Mouse (Mus musculus) heart, adult 2 months (tissue): Measurements from ENCODE around the gene Ift122. TPM values are rescaled to one million over a fixed set of nuclear protein-coding genes. Genes with fewer than 3 reads are reported as not detected.

Source experiments
- DNase-seq, 2 experiments: peaks; one replicate each; pipeline ENCODE4 v3.0.0; 2021
- H3K27ac ChIP-seq: fragments of 200-600 bp; 2 replicates; pipeline ENCODE4 v1.8.1; 2022
- H3K27me3 ChIP-seq: fragments of 200-500 bp; 2 replicates; pipeline ENCODE4 v1.6.1; 2012; ENCODE audit warnings: mild to moderate bottlenecking, low read length, inconsistent platforms, mixed read lengths; ENCODE audit not compliant: control insufficient read depth, insufficient read depth
- H3K36me3 ChIP-seq: fragments of 200-500 bp; 2 replicates; pipeline ENCODE4 v1.6.1; 2012; ENCODE audit warnings: low read length, inconsistent platforms; ENCODE audit not compliant: control insufficient read depth, insufficient read depth
- H3K4me1 ChIP-seq: fragments of 200-500 bp; 2 replicates; pipeline ENCODE4 v1.6.1; 2011; ENCODE audit warnings: low read length; ENCODE audit not compliant: control insufficient read depth, insufficient read depth
- H3K4me3 ChIP-seq: fragments of 200-600 bp; 2 replicates; pipeline ENCODE4 v1.8.1; 2022
- H3K79me2 ChIP-seq: fragments of 200-500 bp; replicated peaks from 2 replicates; pipeline ENCODE4 v1.6.1; 2012; ENCODE audit warnings: mild to moderate bottlenecking, inconsistent platforms, low read length, moderate library complexity, mixed read lengths; ENCODE audit not compliant: control insufficient read depth, insufficient read depth
- H3K9ac ChIP-seq: fragments of 200-500 bp; 2 replicates; pipeline ENCODE4 v1.6.1; 2012; ENCODE audit warnings: low read depth, mild to moderate bottlenecking, control low read depth, inconsistent platforms, low read length, mixed read lengths
- CTCF ChIP-seq: fragments of 200-600 bp; IDR thresholded peaks from 2 replicates; pipeline ENCODE4 v1.8.1; 2022; ENCODE audit warnings: antibody characterized with exemption, mild to moderate bottlenecking, moderate library complexity
- EP300 ChIP-seq: fragments of 200-500 bp; IDR thresholded peaks from 2 replicates; pipeline ENCODE4 v1.6.1; 2011; ENCODE audit warnings: low read depth, low read length, control low read depth; ENCODE audit not compliant: insufficient read depth
- POLR2A ChIP-seq: fragments of 200-500 bp; IDR thresholded peaks from 2 replicates; pipeline ENCODE4 v1.6.1; 2011; ENCODE audit warnings: mild to moderate bottlenecking, low read depth, low read length, control low read depth; ENCODE audit not compliant: insufficient read depth
- WGBS: fragments of 180-500 bp; shearing (Covaris S2); methylation state at CpG from one replicate; pipeline ENCODE4 v1.1.7; 2018; 5-methylcytosine and 5-hydroxymethylcytosine counted together
- intact Hi-C: fragments of 180-260 bp; cut with DNase I; formaldehyde crosslinking; loops from one replicate; pipeline ENCODE4 v1.15.1; 2025
- polyA plus RNA-seq: library from polyadenylated mRNA; depleted of rRNA; stranded (reverse); fragments of >200 nt; gene quantifications from 2 replicates; pipeline ENCODE4 v1.2.3, GENCODE M21; 2012
- total RNA-seq, 2 experiments: library from RNA; stranded (reverse); gene quantifications; 2 replicates each; pipeline ENCODE4 v1.2.3; 2021

Ift122 gene
- total and polyA plus RNA-seq, 3 experiments = 6.6 to 12.8 (median 7.3) TPM

DNA sequence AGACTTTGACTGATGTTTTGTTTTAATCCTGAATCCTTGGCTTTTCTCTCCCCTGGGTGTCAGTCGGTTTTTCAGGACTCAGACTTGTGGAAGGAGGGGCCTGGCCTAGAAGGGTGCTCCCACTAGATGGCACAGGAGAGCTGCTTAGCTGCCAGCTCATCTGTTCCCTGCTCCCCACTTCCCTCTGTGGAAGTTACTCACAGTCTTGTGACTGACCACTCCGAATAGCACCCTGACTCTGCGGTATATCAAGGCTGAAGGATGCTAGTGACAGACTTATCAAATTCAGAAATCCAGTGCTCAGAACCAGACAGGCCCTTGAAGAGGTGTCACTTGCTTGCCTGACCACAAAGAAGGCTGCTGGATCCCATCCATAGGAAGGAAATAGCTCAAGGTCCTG lies 47.8 kb downstream of the Ift122 start:
- Histone ChIP-seq H3K27me3 (no peaks in the 10 kb centered on the region), H3K79me2 (no peaks in the 10 kb centered on the region), H3K4me1 (peaks cover 35% of the 10 kb centered on the region), H3K4me3 (no peak overlapping the region), H3K36me3 (no peaks in the 10 kb centered on the region; the same call in 1 of the 2 replicates), H3K9ac (no peak overlapping the region), H3K27ac (peak overlapping the region; percentile 94)
- 0% methylated on average over 3 of the region's 3 CpGs for WGBS
- intact Hi-C loops = loop anchor here (1.0 to 5.0 kb wide), 3 partner anchors 61 to 228 kb away; no protein-coding TSS in a partner anchor
- TF ChIP-seq CTCF (no peak; the same call in none of the 2 replicates), POLR2A (no peak), EP300 (peak; percentile 99)
- peak; percentile 81 to 86 for DNase-seq

DNA sequence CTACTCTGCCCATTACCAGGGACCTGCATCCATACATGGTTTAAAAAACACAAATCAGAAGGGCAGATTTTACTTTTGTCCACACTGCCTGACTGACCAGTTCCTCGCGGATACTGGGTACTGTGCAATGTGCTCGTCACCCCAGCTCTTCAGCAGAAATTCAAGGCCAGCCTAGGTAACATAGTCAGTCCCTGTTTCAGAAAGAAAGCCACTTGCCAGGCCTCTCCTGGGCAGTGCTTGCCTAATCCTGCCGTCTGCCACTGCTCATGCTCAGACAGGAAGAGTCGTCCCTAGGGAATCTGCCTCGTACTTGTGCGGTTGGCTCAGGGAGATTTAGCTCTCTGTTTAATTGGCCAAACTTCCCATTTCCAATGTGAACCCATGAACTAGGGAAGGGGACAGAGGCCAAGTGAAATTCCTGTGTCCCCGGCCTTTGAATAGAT lies 48.2 kb downstream of the Ift122 start:
- no peaks in the 10 kb centered on the region; the same call in 1 of the 2 replicates for H3K36me3 ChIP-seq
- 47% methylated on average over 8 of the region's 8 CpGs for WGBS
- H3K9ac ChIP-seq = no peak overlapping the region
- H3K27me3 ChIP-seq = no peaks in the 10 kb centered on the region
- TF ChIP-seq CTCF (no peak), POLR2A (no peak), EP300 (0 out of 2 replicates have a peak, but pooled peaks have one; percentile 29)
- H3K27ac ChIP-seq = peak overlapping the region; percentile 94
- peak; percentile 65 to 79 for DNase-seq
- intact Hi-C loops = loop anchor here (1.0 to 5.0 kb wide), 3 partner anchors 61 to 227 kb away; no protein-coding TSS in a partner anchor
- H3K4me1 ChIP-seq = peaks cover 38% of the 10 kb centered on the region
- H3K4me3 ChIP-seq = no peak overlapping the region; the same call in 1 of the 2 replicates
- no peaks in the 10 kb centered on the region for H3K79me2 ChIP-seq

DNA sequence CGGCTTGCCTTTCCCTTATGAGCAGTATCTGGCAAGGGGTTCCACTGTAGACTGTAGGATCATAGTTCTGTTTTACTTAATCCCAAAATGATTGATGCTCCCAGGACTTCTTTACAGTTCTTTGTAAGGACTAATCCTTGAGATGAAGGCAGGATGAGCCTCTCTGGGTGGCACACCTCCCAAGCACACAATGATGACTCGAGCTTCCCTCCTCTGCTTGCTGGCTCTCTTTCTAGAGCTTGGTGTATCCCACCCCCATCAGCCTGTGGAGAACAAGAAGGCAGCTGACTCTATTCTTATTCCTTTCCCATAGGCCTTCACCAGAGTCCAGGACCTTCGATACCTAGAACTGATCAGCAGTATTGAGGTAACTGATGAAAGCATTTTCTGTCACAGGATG lies 49.3 kb downstream of the Ift122 start:
- H3K27me3 ChIP-seq = no peaks in the 10 kb centered on the region
- H3K27ac ChIP-seq = peak overlapping the region; percentile 94
- no peak overlapping the region for H3K4me3 ChIP-seq
- no peaks in the 10 kb centered on the region for H3K79me2 ChIP-seq
- TF ChIP-seq EP300 (no peak), POLR2A (no peak), CTCF (no peak)
- no peak for DNase-seq
- H3K4me1 ChIP-seq = peaks cover 40% of the 10 kb centered on the region
- WGBS = 61% methylated on average over 3 of the region's 3 CpGs
- H3K36me3 ChIP-seq = no peaks in the 10 kb centered on the region; the same call in 1 of the 2 replicates
- H3K9ac ChIP-seq = no peak overlapping the region
- intact Hi-C loops = loop anchor here (5.0 kb wide), 1 partner anchor 60 kb away; no protein-coding TSS in a partner anchor

DNA sequence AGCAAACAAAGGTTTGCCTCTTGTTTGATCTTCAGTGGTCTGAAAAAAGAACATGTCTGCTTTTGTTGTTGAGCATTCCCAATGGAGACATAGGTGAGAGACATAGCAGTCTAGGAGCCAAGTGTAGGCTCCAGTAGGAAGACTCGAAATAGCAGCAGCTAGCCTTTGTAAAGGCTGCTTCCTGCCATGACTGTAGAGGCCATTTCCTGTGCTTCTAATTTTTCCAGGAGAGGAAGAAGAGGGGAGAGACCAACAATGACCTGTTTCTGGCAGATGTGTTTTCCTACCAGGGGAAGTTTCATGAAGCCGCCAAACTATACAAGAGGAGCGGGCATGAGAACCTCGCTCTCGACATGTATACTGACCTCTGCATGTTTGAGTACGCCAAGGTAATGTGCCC lies 52.3 kb downstream of the Ift122 start:
- intact Hi-C loops = no loop called here
- Histone ChIP-seq H3K4me1 (peaks cover 49% of the 10 kb centered on the region), H3K79me2 (no peaks in the 10 kb centered on the region), H3K4me3 (no peak overlapping the region), H3K36me3 (no peaks in the 10 kb centered on the region; the same call in none of the 2 replicates), H3K9ac (no peak overlapping the region), H3K27ac (peak overlapping the region; percentile 85), H3K27me3 (no peaks in the 10 kb centered on the region)
- TF ChIP-seq POLR2A = peak; percentile 13; the same call in 1 of the 2 replicates
- TF ChIP-seq CTCF = no peak
- peak; percentile 77; the same call in 1 of the 2 replicates for TF ChIP-seq EP300
- 59% methylated on average over 6 of the region's 6 CpGs for WGBS
- peak in 1 of 2 experiments; percentile 60 for DNase-seq

DNA sequence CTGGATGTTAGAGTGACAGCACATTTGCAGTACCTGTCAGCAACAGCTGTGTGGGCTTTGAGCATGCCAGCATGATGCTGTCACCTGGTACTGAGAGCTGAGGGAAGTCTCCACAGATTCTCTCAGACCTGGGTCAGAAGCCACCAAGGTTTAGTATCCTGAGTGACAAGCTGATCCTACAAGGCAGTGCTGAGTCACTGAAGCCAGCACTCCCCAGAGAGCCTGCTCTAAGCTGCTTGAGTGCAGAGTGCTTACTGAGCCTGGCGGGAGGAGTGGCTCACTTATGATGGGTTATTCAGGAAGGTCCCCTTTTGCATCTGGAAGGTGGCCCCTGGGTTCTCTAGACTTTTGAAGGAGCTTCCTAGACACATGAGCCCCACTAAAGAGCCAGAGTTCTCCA lies 53.2 kb downstream of the Ift122 start:
- Histone ChIP-seq H3K79me2 (no peaks in the 10 kb centered on the region), H3K4me3 (no peak overlapping the region), H3K4me1 (peaks cover 50% of the 10 kb centered on the region), H3K27me3 (no peaks in the 10 kb centered on the region), H3K9ac (no peak overlapping the region), H3K27ac (peak overlapping the region; percentile 85), H3K36me3 (no peaks in the 10 kb centered on the region; the same call in 1 of the 2 replicates)
- DNase-seq = no peak
- 55% methylated on average over 1 of the region's 1 CpGs for WGBS
- intact Hi-C loops = no loop called here
- TF ChIP-seq CTCF = no peak
- no peak for TF ChIP-seq POLR2A
- no peak for TF ChIP-seq EP300

DNA sequence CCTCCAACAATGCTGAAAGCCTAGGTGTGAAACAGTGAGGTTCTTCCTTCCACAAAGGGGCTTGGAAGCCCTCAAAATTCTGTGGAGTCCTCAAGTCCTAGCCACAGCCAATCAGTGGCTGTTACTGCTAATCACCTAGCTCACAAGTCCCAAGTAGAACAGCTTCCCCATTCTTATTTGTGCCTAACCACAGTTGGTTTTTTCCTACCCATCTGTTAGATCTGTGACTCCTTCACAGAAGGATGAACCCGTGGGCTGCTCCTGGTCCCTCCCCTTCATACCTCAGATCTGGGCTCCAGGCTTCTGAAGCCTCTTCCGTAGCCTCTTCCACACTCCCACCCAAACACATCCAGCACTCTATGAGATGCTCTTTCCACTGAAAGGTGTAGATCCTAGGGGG lies 53.6 kb downstream of the Ift122 start:
- no peaks in the 10 kb centered on the region for H3K79me2 ChIP-seq
- no peak for TF ChIP-seq POLR2A
- no peak for TF ChIP-seq CTCF
- TF ChIP-seq EP300 = no peak
- peak overlapping the region; percentile 85 for H3K27ac ChIP-seq
- no peak for DNase-seq
- 43% methylated on average over 2 of the region's 2 CpGs for WGBS
- no peak overlapping the region for H3K4me3 ChIP-seq
- H3K4me1 ChIP-seq = peaks cover 50% of the 10 kb centered on the region
- no peaks in the 10 kb centered on the region; the same call in 1 of the 2 replicates for H3K36me3 ChIP-seq
- intact Hi-C loops = no loop called here
- H3K9ac ChIP-seq = no peak overlapping the region
- no peaks in the 10 kb centered on the region for H3K27me3 ChIP-seq
